Mouse (Mus musculus) ES-Bruce4 (cell line): Measurements from ENCODE around the gene Dst.

ENCODE experiments used
- CTCF ChIP-seq: IDR thresholded peaks from one replicate; pipeline ENCODE4 v1.8.1; 2011; ENCODE audit warnings: low read depth, low read length
- POLR2A ChIP-seq: IDR thresholded peaks from one replicate; pipeline ENCODE4 v1.8.1; 2011; ENCODE audit warnings: low read length; ENCODE audit not compliant: insufficient read depth

- TF ChIP-seq CTCF (no peak), POLR2A (no peak)
Measured at GRCm38 (mm10) chr1:34253876-34254275, 345.9 kb downstream of the Dst start.
